Mouse (Mus musculus) v-Abl transformed pro-B cells (cell line): ENCODE results near the gene Atg4c.

Experiments used
- in situ Hi-C, 2 experiments: fragments of 400-800 bp; cut with MboI; formaldehyde crosslinking; loops; one replicate each; pipeline ENCODE4 v1.15.1; 2025; ENCODE audit not compliant: unreplicated experiment in 2 of 2

Gene Atg4c

DNA sequence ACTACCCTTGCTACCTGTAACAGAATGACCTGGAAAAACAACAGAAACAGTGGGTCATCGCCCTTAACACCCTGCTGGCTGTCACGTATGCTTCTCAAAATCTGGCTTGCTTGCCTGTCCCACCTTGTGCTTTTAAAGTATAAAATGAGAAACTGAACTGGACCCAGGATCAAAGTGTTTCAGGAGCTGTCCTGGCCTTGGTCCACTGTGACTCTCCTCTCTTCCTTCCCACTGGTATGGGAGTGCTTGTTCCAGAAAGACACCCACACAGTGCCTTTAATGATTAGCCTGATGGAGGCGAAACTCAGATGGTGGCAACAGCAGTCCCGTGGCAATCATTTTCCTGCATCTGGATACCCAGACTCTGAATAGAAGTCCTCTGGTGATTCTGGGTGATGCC is 9.1 kb upstream of the Atg4c start:
- in situ Hi-C loops: loop anchor here (10.0 to 25.0 kb wide), 5 partner anchors 722 to 1620 kb away; no protein-coding TSS in a partner anchor

DNA sequence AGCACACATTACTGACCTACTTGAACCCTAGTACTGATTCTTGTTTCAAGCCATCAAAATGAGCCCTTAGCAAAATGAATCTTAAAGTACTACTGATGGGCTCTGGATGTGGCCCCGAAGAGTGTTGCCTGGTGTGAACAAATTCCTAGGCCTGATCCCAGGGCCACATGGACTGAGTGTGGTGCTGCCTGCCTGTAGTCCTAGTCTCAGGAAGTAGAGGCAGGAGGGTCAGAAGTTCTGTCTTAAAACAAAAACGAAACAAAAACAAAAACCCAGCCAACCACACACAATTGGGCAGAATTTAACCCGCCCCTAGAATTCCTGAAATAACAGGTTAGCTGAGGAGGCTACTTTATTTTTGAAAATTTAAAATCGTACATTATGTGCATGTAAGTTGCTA is 8.4 kb upstream of the Atg4c start:
- in situ Hi-C loops: loop anchor here (10.0 to 25.0 kb wide), 5 partner anchors 723 to 1621 kb away; no protein-coding TSS in a partner anchor

DNA sequence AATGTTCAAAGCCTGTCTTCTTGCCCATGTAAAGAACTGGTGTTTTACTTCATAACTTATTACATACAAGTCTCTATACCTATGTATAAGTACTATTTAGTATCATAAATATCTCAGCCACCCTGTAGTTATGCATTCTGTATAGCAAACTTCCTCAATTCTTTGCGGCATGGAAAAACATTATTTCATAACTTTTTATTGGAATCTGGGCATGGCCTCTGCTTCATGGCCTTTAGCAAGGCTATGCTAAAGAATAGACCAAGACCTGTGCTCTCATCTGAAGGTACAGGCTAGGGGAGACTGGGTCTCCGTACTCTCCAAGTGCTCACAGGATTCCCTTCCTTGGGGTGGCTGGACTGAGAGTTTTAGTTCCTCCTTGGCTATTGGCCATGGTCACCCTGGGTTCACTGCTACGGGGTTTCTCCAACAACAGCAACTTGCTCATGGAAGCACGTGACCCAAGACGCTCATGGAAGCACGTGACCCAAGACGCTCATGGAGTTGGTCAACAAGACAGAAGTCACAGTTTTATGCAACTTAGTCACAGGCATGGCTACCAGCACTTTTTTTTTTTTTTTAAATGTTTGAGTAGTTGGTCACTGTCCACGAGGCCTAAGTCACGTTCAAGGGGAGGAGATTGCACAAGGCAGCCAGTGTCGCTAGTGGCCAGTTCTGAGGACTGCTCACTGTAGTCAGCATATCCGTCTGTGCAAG is 7.2 kb upstream of the Atg4c start:
- in situ Hi-C loops: loop anchor here (10.0 to 25.0 kb wide), 5 partner anchors 724 to 1622 kb away; no protein-coding TSS in a partner anchor

DNA sequence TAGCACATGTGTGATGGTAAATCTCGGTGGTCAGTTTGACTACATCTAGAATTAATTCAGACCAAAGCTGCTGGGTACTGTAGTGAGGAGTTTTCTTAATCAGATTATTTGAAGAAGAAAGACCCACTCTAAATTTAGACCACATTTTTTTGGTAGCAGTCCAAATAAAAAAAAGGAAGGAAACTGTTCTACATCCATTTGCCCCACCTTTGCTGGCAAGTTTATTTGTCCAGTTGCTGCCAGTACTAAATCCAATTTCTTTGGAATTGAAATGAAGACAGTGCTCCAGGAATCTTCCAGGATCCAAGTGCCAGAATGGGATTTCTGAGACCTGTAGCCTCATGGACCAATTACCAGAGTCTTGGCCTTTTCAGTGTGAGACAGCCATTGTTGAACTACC is 1.1 kb upstream of the Atg4c start:
- in situ Hi-C loops: loop anchor here (25.0 kb wide), 4 partner anchors 730 to 1455 kb away; no protein-coding TSS in a partner anchor

DNA sequence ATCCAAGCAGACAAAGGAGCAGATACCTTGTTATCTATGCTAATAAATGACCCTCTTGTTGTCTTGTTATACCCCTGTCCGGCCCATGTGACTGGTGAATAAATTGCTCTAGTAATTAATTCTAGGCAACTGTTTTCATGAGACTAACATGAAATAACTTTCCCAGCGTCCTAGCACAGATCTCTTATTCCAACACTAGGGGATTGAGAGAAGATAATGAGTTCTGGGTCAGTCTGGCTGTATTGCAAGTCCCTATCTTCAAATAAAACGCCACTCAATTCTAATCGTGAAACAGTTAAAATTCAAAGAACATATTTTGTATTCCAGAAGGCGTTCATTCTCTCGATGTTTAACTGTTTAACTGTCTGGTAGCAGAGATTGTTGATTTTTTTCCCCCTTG is 520 bp upstream of the Atg4c start:
- in situ Hi-C loops: loop anchor here (25.0 kb wide), 4 partner anchors 731 to 1456 kb away; no protein-coding TSS in a partner anchor

DNA sequence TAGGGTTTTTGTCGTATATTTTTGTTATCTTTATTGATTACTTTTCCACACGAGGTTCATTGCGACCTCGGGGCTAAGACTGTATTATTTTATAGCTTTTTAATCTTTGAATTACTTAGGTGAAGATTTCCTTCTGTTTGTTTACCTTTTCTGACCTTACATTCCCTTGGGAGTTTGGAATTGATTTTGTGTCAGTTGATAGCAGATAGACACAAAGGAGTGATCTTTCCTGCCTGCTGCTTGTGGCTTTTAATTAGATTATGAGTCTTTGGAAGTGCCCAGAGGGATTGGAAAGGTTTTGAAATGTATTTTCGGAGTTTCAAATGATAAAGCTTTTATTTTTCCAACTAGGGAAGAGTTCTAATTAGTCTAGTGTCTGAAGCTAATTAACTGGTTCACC is 1.1 kb downstream of the Atg4c start:
- in situ Hi-C loops: loop anchor here (25.0 kb wide), 4 partner anchors 733 to 1458 kb away; no protein-coding TSS in a partner anchor

DNA sequence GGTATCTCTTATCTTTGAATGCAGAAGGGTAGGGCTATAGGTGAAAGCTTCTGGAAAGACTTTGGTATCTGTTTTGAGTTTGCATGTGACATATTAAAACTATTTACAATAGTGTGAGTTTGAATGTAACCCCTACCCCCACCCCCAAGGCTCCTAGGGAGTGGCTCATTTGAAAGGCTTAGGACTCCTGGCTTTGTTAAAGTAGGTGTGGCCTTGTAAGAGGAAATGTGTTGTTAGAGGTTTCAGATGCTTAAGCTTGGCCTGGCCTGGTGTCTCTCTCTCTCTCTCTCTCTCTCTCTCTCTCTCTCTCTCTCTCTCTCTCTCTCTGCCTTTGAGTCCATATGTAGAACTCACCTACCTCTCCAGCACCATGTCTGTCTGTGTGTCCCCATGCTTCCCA is 5.0 kb downstream of the Atg4c start:
- in situ Hi-C loops: loop anchor here (25.0 kb wide), 4 partner anchors 736 to 1461 kb away; no protein-coding TSS in a partner anchor

DNA sequence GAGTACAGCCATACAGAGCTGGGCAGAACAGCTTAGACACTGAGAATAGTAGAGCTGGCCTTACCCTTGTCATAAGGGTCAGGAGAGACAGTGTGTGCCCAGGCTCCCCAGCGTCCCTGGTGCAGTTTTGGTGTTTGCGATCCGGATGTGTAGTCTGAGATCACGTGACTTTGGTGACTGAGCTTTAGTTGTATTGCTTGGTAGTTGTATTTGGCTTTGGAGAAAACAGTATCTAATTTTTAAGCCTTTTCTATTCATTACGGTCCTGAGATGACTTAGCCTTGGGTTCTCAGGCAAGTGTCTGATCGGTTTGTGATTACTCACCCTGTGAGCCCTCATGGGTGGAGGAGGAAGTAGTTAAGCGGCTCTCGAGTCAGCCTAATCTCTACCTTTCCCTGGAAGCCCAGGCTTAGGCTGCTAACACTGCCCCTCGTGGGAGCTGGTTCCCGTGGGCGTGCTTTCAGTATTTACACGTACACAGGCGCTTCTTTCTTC is 6.1 kb downstream of the Atg4c start:
- in situ Hi-C loops: loop anchor here (25.0 kb wide), 4 partner anchors 738 to 1463 kb away; no protein-coding TSS in a partner anchor

DNA sequence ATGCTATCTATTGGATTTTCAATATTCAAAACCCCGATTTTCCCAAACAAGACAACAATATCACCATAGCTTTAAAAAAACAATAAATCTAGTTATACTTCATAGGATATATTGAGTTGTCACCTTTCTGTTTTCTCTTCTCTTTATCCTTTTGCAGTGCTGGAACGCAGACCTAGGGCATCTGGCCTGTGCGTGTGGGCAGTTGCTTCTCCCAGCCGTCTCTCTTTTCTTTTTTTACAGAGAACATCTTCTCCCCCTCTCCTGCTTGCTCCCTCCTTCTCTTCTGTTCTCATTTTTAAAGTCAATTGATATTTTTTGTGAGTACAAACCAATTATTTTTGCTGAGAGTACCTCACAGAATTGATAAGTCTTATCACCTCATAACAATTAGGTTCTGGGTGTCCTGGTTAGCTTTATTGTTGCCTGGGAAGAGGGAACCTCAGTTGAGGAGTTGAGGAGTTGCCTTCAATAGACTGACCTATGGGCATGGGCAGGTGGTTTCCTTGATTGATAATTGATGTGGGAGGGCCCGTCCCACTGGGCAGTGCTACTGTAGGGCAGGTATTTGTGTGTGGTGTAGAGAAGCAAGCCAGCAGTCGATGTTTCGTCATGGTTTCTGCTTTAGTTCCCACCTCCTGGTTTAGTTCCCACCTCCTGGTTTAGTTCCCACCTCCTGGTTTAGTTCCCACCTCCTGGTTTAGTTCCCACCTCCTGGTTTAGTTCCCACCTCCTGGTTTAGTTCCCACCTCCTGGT is 6.8 kb downstream of the Atg4c start:
- in situ Hi-C loops: no loop called here

DNA sequence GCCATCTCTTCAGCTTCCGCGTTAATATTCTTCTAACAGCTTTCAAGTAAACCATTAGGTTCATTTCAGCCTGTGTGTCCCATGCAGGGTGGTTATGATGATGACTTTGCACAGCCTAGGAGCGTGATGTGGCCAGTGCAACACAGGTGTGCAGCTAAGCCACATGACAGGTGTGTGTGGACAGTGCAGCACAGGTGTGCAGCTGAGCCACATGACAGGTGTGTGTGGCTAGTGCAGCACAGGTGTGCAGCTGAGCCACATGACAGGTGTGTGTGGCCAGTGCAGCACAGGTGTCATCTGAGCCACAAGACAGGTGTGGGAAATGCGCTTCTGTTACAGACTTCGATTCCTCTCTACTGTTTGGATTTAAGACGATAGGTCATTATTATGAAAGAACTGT is 12.0 kb downstream of the Atg4c start:
- in situ Hi-C loops: no loop called here

DNA sequence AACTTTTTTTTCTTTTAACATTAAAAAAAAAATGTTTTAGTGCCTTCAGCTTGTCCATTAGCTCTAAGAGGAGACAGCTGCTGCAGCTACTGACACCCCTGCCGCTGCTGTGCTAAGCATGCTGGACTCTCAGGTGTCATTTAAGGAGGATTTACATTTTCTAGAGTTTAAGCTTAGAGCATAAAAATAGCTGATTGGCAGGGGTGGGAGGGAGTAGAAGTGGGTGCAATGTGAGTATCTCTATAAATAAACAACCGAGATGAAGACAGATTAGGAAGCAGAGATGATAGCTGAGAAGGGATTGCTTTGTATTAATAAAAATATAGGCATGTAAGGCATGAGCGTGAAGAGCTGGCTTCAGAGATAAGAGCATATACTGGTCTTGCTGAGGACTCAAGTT is 12.6 kb downstream of the Atg4c start:
- in situ Hi-C loops: no loop called here

DNA sequence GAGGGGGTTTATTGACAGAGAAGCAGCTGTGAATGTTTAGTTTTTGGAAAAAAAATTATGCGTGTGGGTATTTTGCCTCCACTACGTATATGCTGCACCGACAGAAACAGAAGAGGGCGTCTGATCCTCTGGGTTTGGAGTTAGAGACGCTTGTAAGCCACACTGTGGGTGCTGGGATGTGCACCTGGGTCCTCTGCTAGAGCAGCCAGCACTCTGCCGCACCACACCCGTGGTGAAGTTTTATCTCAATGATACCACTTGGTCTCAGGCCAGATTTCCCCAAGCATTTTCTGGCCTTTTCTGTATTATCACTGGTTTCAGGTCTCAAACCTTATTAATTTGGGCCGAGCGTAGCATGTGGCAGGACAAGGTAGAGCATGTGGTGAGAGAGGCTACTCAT is 16.4 kb downstream of the Atg4c start:
- in situ Hi-C loops: no loop called here

DNA sequence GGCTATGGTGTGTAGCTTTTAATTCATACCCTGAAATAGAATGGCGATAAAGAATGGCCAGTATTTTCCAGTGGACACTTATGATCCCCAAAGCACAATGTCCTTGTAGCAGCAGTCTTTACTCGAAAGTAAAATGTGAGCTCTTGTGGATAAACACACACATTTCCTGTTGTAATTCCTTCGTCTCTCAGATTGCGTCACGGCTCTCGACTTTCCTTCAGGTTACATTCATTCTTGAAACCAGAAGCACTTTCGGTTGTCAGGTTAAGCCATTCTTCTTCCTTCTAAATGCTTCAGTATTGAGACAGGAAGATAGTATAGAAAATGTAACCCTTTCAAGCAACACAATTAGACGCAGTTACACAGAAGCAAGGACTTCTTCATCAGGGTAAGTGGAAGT is 17.9 kb downstream of the Atg4c start:
- in situ Hi-C loops: no loop called here

DNA sequence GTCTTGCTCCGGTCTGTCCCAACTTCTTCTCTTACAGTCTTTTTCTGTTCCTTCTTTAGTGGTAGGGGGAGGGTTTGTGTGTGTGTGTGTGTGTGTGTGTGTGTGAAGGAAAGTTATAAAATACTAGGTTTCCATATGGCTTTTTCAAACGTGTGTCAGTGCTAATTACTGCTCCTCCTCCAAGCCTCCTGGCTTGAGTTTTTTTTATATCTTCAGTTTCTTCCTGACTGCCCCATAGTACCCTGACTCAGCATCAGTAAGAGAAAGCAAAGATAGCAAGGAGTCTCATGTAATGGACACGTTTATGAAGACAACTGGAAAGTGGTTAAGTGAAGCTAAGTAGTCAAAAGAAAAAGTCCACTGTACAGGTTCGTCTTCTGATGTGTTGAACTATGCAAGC is 19.4 kb downstream of the Atg4c start:
- in situ Hi-C loops: no loop called here

DNA sequence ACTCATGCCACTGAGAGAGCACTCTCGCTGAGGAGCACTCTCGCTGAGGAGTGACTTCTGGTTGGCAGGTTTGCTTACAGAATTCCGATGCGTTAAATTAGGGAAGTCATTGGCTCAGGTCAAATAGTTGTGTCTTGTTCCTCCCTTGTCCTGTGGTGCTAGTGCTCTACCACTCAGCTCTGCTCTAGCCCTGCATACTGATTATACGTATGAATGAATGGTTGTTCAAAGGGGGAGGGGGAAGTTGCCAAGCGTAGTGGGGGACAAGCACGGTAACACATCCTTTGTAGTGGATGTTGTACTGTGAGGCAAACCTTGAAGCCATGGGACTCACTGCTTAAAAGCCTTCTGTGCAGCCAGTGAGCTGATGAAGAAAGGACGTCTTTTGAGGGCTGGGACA is 28.5 kb downstream of the Atg4c start:
- in situ Hi-C loops: no loop called here

DNA sequence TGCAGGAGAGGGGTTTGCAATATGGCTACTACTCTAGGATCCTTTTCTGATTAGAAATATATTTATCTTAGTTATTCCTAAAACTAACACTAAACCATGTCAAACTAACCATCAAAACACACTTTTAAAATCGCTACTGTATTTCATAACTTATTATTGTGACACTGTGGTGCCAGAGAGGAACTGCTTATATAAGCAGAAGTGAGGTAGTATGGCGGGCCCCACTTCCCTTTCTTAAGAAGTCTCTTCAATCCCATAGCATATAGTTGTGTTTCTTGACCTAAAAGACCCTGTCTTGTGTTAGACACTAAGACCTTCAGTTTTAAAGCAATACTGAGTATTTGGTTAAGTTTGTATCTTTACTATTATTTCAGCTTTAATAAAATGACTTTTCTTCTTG is 31.1 kb downstream of the Atg4c start:
- in situ Hi-C loops: loop anchor here (25.0 kb wide), 2 partner anchors 1188 to 1913 kb away; no protein-coding TSS in a partner anchor

DNA sequence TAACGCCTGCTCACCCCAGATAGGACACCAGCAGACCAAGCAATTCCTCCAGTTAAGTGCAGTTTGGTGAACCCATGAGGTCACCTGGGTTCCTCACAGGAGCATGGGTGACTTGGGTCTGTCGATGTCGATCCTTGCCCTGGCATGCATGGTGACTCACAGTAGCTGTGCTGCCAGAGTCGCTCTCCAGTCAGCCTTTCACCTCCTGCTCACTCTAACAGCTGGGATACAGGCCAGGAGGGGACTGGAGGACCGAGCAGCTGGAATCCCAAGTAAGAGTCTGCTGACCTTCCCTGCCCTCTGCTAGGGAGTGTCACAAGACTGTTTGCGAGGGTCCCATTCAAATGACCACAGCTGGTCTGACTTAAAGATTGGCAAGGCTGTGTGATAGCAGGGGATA is 33.5 kb downstream of the Atg4c start:
- in situ Hi-C loops: loop anchor here (25.0 kb wide), 2 partner anchors 1185 to 1910 kb away; no protein-coding TSS in a partner anchor

DNA sequence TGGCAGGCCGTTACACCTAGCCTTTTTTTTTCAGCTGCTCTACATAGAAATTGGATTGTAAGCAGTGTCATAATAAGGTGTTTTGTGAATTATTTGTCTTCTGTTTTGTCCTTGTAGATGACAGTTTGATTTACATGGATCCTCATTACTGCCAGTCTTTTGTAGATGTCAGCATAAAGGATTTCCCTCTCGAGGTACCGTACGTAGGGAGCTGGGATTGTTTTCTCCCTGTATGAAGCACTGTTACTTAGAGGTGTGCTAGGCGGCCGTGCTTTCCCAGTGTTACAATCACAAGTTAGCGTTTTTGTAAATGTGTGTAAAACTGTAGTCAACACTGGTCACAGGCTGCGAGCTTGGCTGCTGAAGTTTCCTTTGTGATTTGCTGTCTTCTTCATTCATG is 35.6 kb downstream of the Atg4c start:
- in situ Hi-C loops: loop anchor here (25.0 kb wide), 2 partner anchors 1183 to 1908 kb away; no protein-coding TSS in a partner anchor

DNA sequence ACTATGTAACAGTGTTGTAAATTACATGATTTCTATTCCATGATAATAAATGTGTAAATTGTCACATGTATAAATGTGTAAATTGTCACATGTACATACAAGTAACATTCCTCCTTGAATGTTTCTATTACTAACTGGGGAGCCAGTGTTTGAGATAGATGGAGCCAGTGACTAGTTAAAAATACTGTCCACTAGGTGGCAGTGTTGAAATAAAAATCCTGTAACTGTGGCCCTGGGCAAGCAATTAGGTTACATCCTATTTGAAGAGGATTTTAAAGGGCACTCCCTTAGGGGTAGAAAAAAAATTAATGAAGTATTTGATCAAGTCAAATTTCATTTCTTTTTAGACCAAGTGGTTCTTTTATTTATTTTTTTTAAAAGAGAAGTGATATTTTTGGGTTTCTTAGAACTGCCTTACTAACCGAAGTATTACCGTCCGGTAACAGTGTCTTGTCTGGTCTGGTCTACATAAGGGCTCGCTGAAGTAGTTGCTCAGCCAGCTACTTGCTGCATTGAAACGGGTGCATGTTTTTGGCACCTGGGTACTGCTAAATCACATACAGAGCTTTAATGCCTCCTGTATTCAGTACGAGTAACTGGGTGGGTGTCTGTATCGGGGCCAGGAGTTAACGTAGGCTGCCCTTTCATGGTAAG is 41.6 kb downstream of the Atg4c start:
- in situ Hi-C loops: loop anchor here (5.0 to 25.0 kb wide), 5 partner anchors 1177 to 1909 kb away; no protein-coding TSS in a partner anchor

DNA sequence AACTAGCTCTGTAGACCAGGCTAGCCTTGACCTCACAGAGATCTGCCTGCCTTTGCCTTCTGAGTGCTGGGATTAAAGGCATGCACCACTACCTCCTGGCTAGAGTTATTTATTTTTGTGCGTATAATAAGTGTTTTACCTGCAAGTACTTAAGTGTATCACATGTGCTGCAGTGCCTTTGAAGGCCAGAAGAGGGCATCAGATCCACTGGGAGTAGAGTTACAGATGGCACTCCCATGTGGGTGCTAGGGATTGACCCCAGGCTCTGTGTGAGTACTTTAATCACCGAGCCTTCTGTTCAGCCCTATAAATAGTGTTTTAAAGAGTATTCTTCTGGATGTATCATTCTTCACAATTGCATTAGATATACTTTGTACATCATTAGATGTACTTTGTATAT is 44.6 kb downstream of the Atg4c start:
- in situ Hi-C loops: loop anchor here (5.0 to 25.0 kb wide), 5 partner anchors 1174 to 1906 kb away; no protein-coding TSS in a partner anchor
